Mouse (Mus musculus): ENCODE measurements at regions not wholly inside any gene's neighbourhood (a gene's known extent, or its start where the extent isn't known, plus 50 kb on each side); places are given as distances from the start of the nearest gene placed in this dataset.

DNA sequence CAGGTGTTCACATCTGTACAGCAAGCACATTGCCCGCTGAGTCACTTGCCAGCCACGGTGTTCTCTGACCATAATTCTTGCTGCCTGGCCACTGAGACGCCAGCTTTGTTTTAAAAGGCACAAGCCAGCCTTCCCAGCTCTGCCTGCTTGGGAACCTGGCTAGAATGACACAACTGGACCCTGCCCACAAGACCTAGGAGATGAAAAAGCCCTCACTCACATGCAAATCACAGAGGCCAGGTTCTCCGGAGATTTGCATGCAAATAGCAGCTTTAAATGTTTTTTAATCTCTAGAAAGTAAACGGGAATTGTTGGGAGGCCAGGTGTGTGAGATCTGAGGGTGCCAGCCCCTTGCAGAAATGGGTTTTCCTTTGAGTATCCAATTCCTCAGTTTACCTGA, 71.9 kb downstream of the 1810010D01Rik start:
- Histone ChIP-seq H3K4me1 (ENCODE audit: control insufficient read depth, insufficient read depth, low read length) (no peaks in the 10 kb centered on the region), H3K27ac (ENCODE audit: low read length) (no peak overlapping the region)
- ATAC-seq (ENCODE audit: insufficient read depth, low FRiP score), result no peak

DNA sequence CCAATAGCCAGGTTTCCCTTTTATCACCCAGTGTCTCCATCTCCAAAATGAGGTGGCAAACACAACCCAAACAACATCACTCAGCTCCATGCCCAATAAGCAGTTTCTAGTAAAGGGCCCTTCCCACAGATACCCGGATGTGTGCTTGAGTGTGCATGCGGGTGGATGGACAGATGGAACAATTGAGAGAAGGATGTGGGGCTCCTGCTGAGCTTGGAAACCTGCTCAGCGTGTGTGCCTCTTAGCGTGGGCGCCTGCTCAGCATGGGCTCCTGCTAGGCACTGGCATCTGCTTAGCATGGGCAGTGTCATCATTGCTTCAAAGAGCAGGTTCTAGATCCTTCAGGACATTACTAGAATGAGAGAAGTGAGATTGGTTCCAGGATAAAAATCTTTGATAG, 75.4 kb downstream of the 1810010D01Rik start:
- H3K27me3 ChIP-seq (ENCODE audit: control insufficient read depth, insufficient read depth, low read length), result no peaks in the 10 kb centered on the region
- no peak overlapping the region for H3K4me3 ChIP-seq (replicated peaks; ENCODE audit: low read length)
- no peak for ATAC-seq (ENCODE audit: insufficient read depth, low FRiP score)
- no peak overlapping the region for H3K9ac ChIP-seq (ENCODE audit: low read length)
- H3K9me3 ChIP-seq (replicated peaks; ENCODE audit: control insufficient read depth, low read length), result no peaks in the 10 kb centered on the region
- H3K27ac ChIP-seq (ENCODE audit: low read length), result no peak overlapping the region
- 0 out of 2 replicates have a peak, but pooled peaks cover 5% of the 10 kb centered on the region for H3K4me1 ChIP-seq (ENCODE audit: control insufficient read depth, insufficient read depth, low read length)
- H3K36me3 ChIP-seq (ENCODE audit: control insufficient read depth, insufficient read depth, low read length), result no peaks in the 10 kb centered on the region
- H3K4me2 ChIP-seq (ENCODE audit: low read depth, low read length), result no peak overlapping the region
- 92% methylated on average over 5 of the region's 5 CpGs for WGBS

More for the DNA sequence above, 71.9 kb downstream of the 1810010D01Rik start:
- no peak overlapping the region for H3K9ac ChIP-seq (ENCODE audit: low read length)
- H3K36me3 ChIP-seq (ENCODE audit: control insufficient read depth, insufficient read depth, low read length), result no peaks in the 10 kb centered on the region
- 32% methylated on average over 5 of the region's 5 CpGs for WGBS
- H3K4me3 ChIP-seq (replicated peaks; ENCODE audit: low read length), result no peak overlapping the region
- no peaks in the 10 kb centered on the region for H3K27me3 ChIP-seq (ENCODE audit: control insufficient read depth, insufficient read depth, low read length)
- no peak overlapping the region for H3K4me2 ChIP-seq (ENCODE audit: low read depth, low read length)
- H3K9me3 ChIP-seq (replicated peaks; ENCODE audit: control insufficient read depth, low read length), result no peaks in the 10 kb centered on the region; the same call in 1 of the 2 replicates

DNA sequence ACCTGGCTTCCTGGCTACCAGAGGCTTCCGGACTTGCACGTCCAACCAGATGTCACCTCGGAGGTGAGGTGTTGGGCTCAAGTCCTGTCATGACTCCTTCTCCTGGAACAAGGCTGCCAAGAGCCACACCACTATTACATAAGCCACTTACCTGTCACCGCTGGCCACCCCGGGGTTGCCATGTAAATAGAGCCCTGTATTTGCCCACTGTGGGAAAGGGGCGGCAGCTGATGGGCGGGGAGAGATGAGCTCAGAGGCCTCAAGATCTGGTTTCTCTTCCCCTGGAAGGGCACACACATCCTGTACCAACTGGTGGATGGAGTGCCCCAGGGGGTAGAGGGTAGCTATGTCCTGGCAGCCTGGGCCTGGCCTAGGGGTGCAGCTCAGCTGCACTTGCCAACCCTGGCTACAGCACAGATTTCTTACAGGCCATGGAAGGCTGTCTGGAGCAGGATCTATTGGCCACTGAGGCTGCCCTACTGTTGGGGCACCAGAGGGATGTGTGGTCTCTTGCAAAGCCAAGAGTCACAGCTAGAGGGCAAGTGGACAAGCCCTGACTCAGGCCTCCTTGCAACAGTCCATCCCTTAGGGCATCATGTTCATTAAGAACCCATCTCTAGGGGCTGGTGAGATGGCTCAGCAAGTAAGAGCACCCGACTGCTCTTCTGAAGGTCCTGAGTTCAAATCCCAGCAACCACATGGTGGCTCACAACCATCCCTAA, 76.3 kb downstream of the 1810010D01Rik start:
- H3K27me3 ChIP-seq (ENCODE audit: control insufficient read depth, insufficient read depth, low read length), result no peaks in the 10 kb centered on the region
- no peaks in the 10 kb centered on the region for H3K9me3 ChIP-seq (replicated peaks; ENCODE audit: control insufficient read depth, low read length)
- WGBS, result 78% methylated on average over 8 of the region's 8 CpGs
- H3K27ac ChIP-seq (ENCODE audit: low read length), result no peak overlapping the region
- 0 out of 2 replicates have a peak, but pooled peaks cover 8% of the 10 kb centered on the region for H3K4me1 ChIP-seq (ENCODE audit: control insufficient read depth, insufficient read depth, low read length)
- H3K4me3 ChIP-seq (replicated peaks; ENCODE audit: low read length), result no peak overlapping the region
- no peaks in the 10 kb centered on the region for H3K36me3 ChIP-seq (ENCODE audit: control insufficient read depth, insufficient read depth, low read length)
- no peak overlapping the region for H3K4me2 ChIP-seq (ENCODE audit: low read depth, low read length)
- no peak for ATAC-seq (ENCODE audit: insufficient read depth, low FRiP score)
- H3K9ac ChIP-seq (ENCODE audit: low read length), result no peak overlapping the region

DNA sequence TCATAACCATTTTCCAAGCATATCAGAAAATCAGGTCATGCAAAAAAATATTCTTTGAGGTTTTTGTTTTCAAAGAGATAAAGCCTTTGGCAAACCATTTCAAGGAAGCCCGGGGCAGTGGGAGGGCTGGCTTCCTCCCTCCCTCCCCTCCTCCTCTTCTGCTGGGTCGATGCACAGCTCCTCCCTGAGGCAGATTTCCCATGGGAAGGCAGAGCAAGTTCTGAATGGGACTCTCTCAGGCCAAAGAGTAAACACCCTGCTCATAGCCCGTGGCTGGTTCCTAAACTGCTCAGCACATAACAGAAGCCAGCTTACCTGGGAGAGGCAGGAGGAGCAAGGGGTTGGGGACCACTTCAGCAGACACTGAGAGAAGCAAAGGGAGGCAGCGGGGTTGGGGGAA, 77.9 kb downstream of the 1810010D01Rik start:
- no peaks in the 10 kb centered on the region for H3K36me3 ChIP-seq (ENCODE audit: control insufficient read depth, insufficient read depth, low read length)
- no peaks in the 10 kb centered on the region for H3K27me3 ChIP-seq (ENCODE audit: control insufficient read depth, insufficient read depth, low read length)
- ATAC-seq (ENCODE audit: insufficient read depth, low FRiP score), result no peak
- 20% methylated on average over 4 of the region's 4 CpGs for WGBS
- H3K9ac ChIP-seq (ENCODE audit: low read length), result 0 out of 2 replicates have a peak overlapping the region, but pooled peaks have one; percentile 11
- 0 out of 2 replicates have a peak, but pooled peaks cover 8% of the 10 kb centered on the region for H3K4me1 ChIP-seq (ENCODE audit: control insufficient read depth, insufficient read depth, low read length)
- H3K27ac ChIP-seq (ENCODE audit: low read length), result no peak overlapping the region
- no peak overlapping the region for H3K4me3 ChIP-seq (replicated peaks; ENCODE audit: low read length)
- no peak overlapping the region for H3K4me2 ChIP-seq (ENCODE audit: low read depth, low read length)
- H3K9me3 ChIP-seq (replicated peaks; ENCODE audit: control insufficient read depth, low read length), result no peaks in the 10 kb centered on the region

DNA sequence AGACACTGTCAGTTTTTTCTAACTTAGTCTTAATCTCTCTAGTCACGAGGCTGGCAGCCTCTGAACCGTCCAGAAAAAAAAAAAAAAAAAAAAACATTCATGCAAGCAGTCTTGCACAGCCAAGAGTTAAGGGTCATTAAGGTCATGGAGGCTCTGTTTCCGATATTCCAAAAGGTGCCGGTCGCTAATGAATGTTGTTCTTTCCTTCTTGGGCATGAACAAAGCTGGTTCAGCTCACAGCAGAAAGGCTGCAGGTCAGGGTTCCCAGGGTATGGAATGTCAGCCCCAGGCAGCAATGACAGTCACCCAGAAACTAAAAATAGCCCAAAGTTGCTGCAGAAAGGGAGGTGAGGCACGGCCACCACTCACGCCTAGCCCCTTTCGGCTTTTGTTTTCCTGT, 80.3 kb downstream of the 1810010D01Rik start:
- Histone ChIP-seq H3K9ac (ENCODE audit: low read length) (no peak overlapping the region), H3K4me1 (ENCODE audit: control insufficient read depth, insufficient read depth, low read length) (0 out of 2 replicates have a peak, but pooled peaks cover 8% of the 10 kb centered on the region), H3K4me2 (ENCODE audit: low read depth, low read length) (no peak overlapping the region), H3K9me3 (replicated peaks; ENCODE audit: control insufficient read depth, low read length) (no peaks in the 10 kb centered on the region), H3K36me3 (ENCODE audit: control insufficient read depth, insufficient read depth, low read length) (no peaks in the 10 kb centered on the region), H3K4me3 (replicated peaks; ENCODE audit: low read length) (no peak overlapping the region), H3K27ac (ENCODE audit: low read length) (no peak overlapping the region), H3K27me3 (ENCODE audit: control insufficient read depth, insufficient read depth, low read length) (no peaks in the 10 kb centered on the region)
- no peak for ATAC-seq (ENCODE audit: insufficient read depth, low FRiP score)
- 44% methylated on average over 8 of the region's 8 CpGs for WGBS

DNA sequence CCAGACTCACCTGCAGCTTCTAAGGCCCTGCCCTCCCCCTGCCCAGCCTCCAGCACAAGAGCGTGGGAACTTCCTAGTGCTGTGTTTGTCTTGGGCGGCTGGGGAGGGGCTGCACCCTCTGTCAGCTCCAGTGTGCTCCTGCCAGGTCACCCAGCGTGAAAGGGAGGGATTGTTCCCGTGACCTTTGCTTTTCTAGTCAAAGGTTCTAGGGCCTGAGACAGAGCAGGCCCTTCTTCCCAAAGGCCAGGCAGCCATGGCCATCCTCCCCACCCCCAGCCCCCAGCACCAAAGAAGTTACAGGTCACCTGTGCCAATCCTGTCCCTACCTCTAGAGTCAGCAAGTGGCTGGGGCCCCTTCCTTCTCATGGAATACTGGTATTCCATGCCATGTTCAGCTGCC, 80.7 kb downstream of the 1810010D01Rik start:
- H3K4me1 ChIP-seq (ENCODE audit: control insufficient read depth, insufficient read depth, low read length), result 0 out of 2 replicates have a peak, but pooled peaks cover 8% of the 10 kb centered on the region
- ATAC-seq (ENCODE audit: insufficient read depth, low FRiP score), result peak; percentile 77
- no peaks in the 10 kb centered on the region for H3K9me3 ChIP-seq (replicated peaks; ENCODE audit: control insufficient read depth, low read length)
- WGBS, result 35% methylated on average over 4 of the region's 4 CpGs
- no peak overlapping the region for H3K27ac ChIP-seq (ENCODE audit: low read length)
- no peaks in the 10 kb centered on the region for H3K27me3 ChIP-seq (ENCODE audit: control insufficient read depth, insufficient read depth, low read length)
- H3K36me3 ChIP-seq (ENCODE audit: control insufficient read depth, insufficient read depth, low read length), result no peaks in the 10 kb centered on the region
- H3K9ac ChIP-seq (ENCODE audit: low read length), result no peak overlapping the region
- no peak overlapping the region for H3K4me3 ChIP-seq (replicated peaks; ENCODE audit: low read length)
- H3K4me2 ChIP-seq (ENCODE audit: low read depth, low read length), result no peak overlapping the region

DNA sequence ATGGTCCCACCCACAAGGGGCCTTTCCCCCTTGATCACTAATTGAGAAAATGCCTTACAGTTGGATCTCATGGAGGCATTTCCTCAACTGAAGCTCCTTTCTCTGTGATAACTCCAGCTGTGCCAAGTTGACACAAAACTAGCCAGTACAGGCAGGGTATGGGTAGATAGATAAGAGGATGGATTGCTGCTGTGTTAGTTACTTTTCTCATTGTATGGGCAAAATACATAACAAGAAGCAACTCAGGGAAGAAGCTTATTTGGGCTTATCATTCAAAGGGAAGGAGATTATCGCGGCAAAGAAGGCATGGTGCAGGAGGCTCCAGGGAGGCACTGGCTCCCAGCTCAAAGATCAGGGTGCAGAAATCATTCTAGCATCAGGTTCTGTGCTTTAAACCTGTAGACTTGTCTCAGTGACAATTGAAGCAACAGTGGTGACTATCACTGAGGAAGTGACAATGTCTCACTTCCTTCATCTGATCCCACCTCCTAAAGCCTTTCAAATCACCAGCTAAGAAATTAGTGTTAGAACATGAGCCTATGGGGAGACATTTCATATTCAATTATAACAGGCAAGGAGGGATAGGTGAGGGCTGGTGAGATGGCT, 83.8 kb downstream of the 1810010D01Rik start:
- H3K27ac ChIP-seq (ENCODE audit: low read length), result no peak overlapping the region
- no peak for ATAC-seq (ENCODE audit: insufficient read depth, low FRiP score)
- no peaks in the 10 kb centered on the region for H3K9me3 ChIP-seq (replicated peaks; ENCODE audit: control insufficient read depth, low read length)
- no peak overlapping the region for H3K4me3 ChIP-seq (replicated peaks; ENCODE audit: low read length)
- no peaks in the 10 kb centered on the region for H3K27me3 ChIP-seq (ENCODE audit: control insufficient read depth, insufficient read depth, low read length)
- 0 out of 2 replicates have a peak, but pooled peaks cover 3% of the 10 kb centered on the region for H3K4me1 ChIP-seq (ENCODE audit: control insufficient read depth, insufficient read depth, low read length)
- H3K36me3 ChIP-seq (ENCODE audit: control insufficient read depth, insufficient read depth, low read length), result no peaks in the 10 kb centered on the region
- no peak overlapping the region for H3K9ac ChIP-seq (ENCODE audit: low read length)
- WGBS, result 88% methylated on average over 2 of the region's 2 CpGs
- no peak overlapping the region for H3K4me2 ChIP-seq (ENCODE audit: low read depth, low read length)

DNA sequence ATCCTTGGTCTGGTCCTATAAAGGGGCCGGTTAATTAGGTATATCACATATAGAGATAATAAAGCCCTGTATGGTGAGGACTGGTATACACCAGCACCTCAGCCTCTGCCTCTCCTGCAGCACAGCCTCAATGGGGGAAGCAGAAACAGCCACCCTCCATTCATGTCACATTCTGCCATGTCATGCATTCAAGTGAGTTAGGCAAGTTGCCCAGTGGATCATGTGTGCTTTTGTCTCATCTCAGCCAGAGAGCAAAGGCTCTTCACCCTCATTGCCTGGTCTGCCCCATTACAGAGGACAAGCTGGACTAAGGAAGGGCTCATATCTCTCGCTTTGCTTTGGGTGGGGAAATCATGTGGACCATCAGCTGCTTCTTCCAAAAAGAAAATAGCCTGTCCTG, 85.4 kb downstream of the 1810010D01Rik start:
- H3K4me1 ChIP-seq (ENCODE audit: control insufficient read depth, insufficient read depth, low read length), result 0 out of 2 replicates have a peak, but pooled peaks cover 3% of the 10 kb centered on the region
- H3K9me3 ChIP-seq (replicated peaks; ENCODE audit: control insufficient read depth, low read length), result no peaks in the 10 kb centered on the region
- no peaks in the 10 kb centered on the region for H3K27me3 ChIP-seq (ENCODE audit: control insufficient read depth, insufficient read depth, low read length)
- no peak overlapping the region for H3K4me2 ChIP-seq (ENCODE audit: low read depth, low read length)
- H3K36me3 ChIP-seq (ENCODE audit: control insufficient read depth, insufficient read depth, low read length), result no peaks in the 10 kb centered on the region
- H3K9ac ChIP-seq (ENCODE audit: low read length), result no peak overlapping the region
- WGBS, result 79% methylated on average over 2 of the region's 2 CpGs
- H3K4me3 ChIP-seq (replicated peaks; ENCODE audit: low read length), result no peak overlapping the region
- no peak for ATAC-seq (ENCODE audit: insufficient read depth, low FRiP score)
- no peak overlapping the region for H3K27ac ChIP-seq (ENCODE audit: low read length)

DNA sequence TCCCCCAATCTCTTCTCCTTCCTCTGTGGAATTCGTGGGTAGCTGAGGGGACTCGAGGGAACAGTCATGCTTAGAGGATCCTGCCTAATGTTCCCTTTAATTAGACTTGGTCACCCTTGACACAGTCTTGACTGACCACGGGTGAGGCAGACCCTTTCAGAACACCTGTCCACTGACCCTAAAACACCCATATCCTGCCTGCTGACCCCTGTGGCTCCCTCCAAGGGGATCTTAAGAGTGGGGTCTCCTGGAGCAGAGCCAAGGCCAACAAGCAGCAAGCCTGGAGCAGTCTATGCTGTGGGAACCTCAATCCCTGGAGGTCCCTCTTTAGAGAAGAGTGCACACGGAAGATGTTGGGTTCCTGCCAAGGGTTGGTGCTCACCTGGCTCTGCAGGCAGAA, 89.5 kb downstream of the 1810010D01Rik start:
- Histone ChIP-seq H3K4me3 (replicated peaks; ENCODE audit: low read length) (no peak overlapping the region), H3K36me3 (ENCODE audit: control insufficient read depth, insufficient read depth, low read length) (no peaks in the 10 kb centered on the region), H3K27me3 (ENCODE audit: control insufficient read depth, insufficient read depth, low read length) (no peaks in the 10 kb centered on the region), H3K4me2 (ENCODE audit: low read depth, low read length) (no peak overlapping the region), H3K9me3 (replicated peaks; ENCODE audit: control insufficient read depth, low read length) (no peaks in the 10 kb centered on the region), H3K4me1 (ENCODE audit: control insufficient read depth, insufficient read depth, low read length) (no peaks in the 10 kb centered on the region), H3K9ac (ENCODE audit: low read length) (no peak overlapping the region), H3K27ac (ENCODE audit: low read length) (no peak overlapping the region)
- no peak for ATAC-seq (ENCODE audit: insufficient read depth, low FRiP score)
- 67% methylated on average over 4 of the region's 4 CpGs for WGBS
